In genomic region chr9:116340952-116341351, GRCm38 (mm10) we compare ENCODE assay signal across 12 mouse cellular contexts.
A peak's percentile ranks its signal among the peaks of the same experiment; 100 is the strongest.
DNase-seq lines count a peak whose midpoint lies in the region; ATAC-seq lines count a peak whose summit lies in the region.
"Had no signal": no experiment of that assay in that cellular context is flagged by ENCODE, and none has a peak within 500 bp of the region (broad histone marks: within the 10 kb centered on the region; RNA-seq: fewer than 3 reads in every experiment).

No protein-coding gene starts in this region.

- peak; percentile 5 for ATAC-seq in activated CD4-positive, CD25-positive, alpha-beta regulatory T cell, adult 4 months
- ATAC-seq: midbrain, embryonic 13.5 days had no signal

- peak; percentile 34 to 52 for DNase-seq in kidney, postnatal 4 days
- DNase-seq in kidney, adult 11 months, result no peak
- DNase-seq in 3134 (ENCODE audit: extremely low read depth, insufficient read length, low spot score), result peak; percentile 30
- peak; percentile 58 for DNase-seq in 3T3-L1 (ENCODE audit: low read depth, low spot score)
- DNase-seq in ovary, postnatal 10 days (ENCODE audit: low spot score), result no peak
- DNase-seq in ovary, postnatal 36 days (ENCODE audit: low spot score), result no peak
- DNase-seq: adrenal gland, adult 8-10 months; cerebellum, postnatal 10 days; gastrocnemius, postnatal 14 days; layer of hippocampus, adult 9-11 months had no signal

Comparison
In these comparisons a context has a peak if more than half of its experiments do, and no peak if none do; other contexts are left out.
1. DNase-seq: peak in kidney, postnatal 4 days (2 of 2), 3134 (single experiment) and 3T3-L1 (single experiment); none in kidney, adult 11 months (single experiment), ovary, postnatal 10 days (single experiment) and ovary, postnatal 36 days (single experiment).